Mouse (Mus musculus) cerebral cortex, adult 2 months (tissue): ENCODE measurements around the gene Olfr66.

Experiments used
- WGBS: fragments of 180-500 bp; shearing (Covaris S2); methylation state at CpG from one replicate; pipeline ENCODE4 v1.1.7; 2018; 5-methylcytosine and 5-hydroxymethylcytosine counted together

Gene Olfr66

GRCm38 (mm10) chr7:103886152-103886551 is at the start of gene Olfr66:
Gene Olfr66, minus strand, starts transcription at chr7:103886252.

GRCm38 (mm10) chr7:103934264-103934663 is 48.2 kb upstream of the Olfr66 start, which contains the start of gene Olfr632:
Gene Olfr632, plus strand, starts transcription at chr7:103934347.
- 82% methylated on average over 2 of the region's 2 CpGs for whole genome bisulfite sequencing

GRCm38 (mm10) chr7:103928525-103928924 is 42.5 kb upstream of the Olfr66 start, which contains the start of gene Olfr631:
Gene Olfr631, plus strand, starts transcription at chr7:103928825.

GRCm38 (mm10) chr7:103912969-103913511 is 27.0 kb upstream of the Olfr66 start:
- WGBS: 55% methylated on average over 8 of the region's 8 CpGs

- 57% methylated on average over 3 of the region's 3 CpGs for WGBS
Observed at GRCm38 (mm10) chr7:103910047-103910446, 24.0 kb upstream of the Olfr66 start.

GRCm38 (mm10) chr7:103903187-103903586 is 17.1 kb upstream of the Olfr66 start, which contains the start of gene Olfr65:
Gene Olfr65, plus strand, starts transcription at chr7:103903487.
- 61% methylated on average over 2 of the region's 2 CpGs for WGBS

- WGBS: 78% methylated on average over 1 of the region's 1 CpGs
Observed at GRCm38 (mm10) chr7:103894385-103894784, 8.3 kb upstream of the Olfr66 start, which contains the start of gene Olfr64. Gene Olfr64, minus strand, starts transcription at chr7:103894485.

GRCm38 (mm10) chr7:103877093-103877492 is 9.0 kb downstream of the Olfr66 start:
- WGBS: 89% methylated on average over 2 of the region's 2 CpGs

- WGBS: 62% methylated on average over 5 of the region's 5 CpGs
Observed at GRCm38 (mm10) chr7:103874451-103874850, 11.6 kb downstream of the Olfr66 start.

- WGBS: 6% methylated on average over 1 of the region's 1 CpGs
Observed at GRCm38 (mm10) chr7:103873064-103873463, 13.0 kb downstream of the Olfr66 start.

GRCm38 (mm10) chr7:103861531-103861930 is 24.5 kb downstream of the Olfr66 start:
- 83% methylated on average over 3 of the region's 3 CpGs for WGBS

- WGBS: 59% methylated on average over 1 of the region's 1 CpGs
Observed at GRCm38 (mm10) chr7:103860855-103861254, 25.2 kb downstream of the Olfr66 start.

- 75% methylated on average over 2 of the region's 2 CpGs for WGBS
Observed at GRCm38 (mm10) chr7:103859076-103859475, 27.0 kb downstream of the Olfr66 start.

GRCm38 (mm10) chr7:103854669-103855068 is 31.4 kb downstream of the Olfr66 start:
- 68% methylated on average over 1 of the region's 1 CpGs for WGBS

- 68% methylated on average over 2 of the region's 2 CpGs for WGBS
Observed at GRCm38 (mm10) chr7:103853090-103853489, 33.0 kb downstream of the Olfr66 start, which contains the start of gene Hbb-y. Gene Hbb-y, minus strand, starts transcription at chr7:103853216.

- WGBS: 62% methylated on average over 2 of the region's 2 CpGs
Observed at GRCm38 (mm10) chr7:103844525-103845325, 41.3 kb downstream of the Olfr66 start.

GRCm38 (mm10) chr7:103843034-103843433 is 43.0 kb downstream of the Olfr66 start, which contains the start of gene Hbb-bh1:
Gene Hbb-bh1, minus strand, starts transcription at chr7:103843164.
- WGBS: 84% methylated on average over 2 of the region's 2 CpGs

GRCm38 (mm10) chr7:103840268-103840667 is 45.8 kb downstream of the Olfr66 start, which contains the start of gene Hbb-bh2:
Gene Hbb-bh2, minus strand, starts transcription at chr7:103840520.
- WGBS: 70% methylated on average over 3 of the region's 3 CpGs
